ENCODE assay signal across 11 mouse cellular contexts in genomic region chr3:83783716-83784469, GRCm38 (mm10). TPM values are rescaled to one million over a fixed set of nuclear protein-coding genes. Genes with fewer than 3 reads are reported as not detected.
A peak's percentile ranks its signal among the peaks of the same experiment; 100 is the strongest.
DNase-seq lines count a peak whose midpoint lies in the region; ATAC-seq and TF ChIP-seq lines count a peak whose summit lies in the region.
"Had no signal": no experiment of that assay in that cellular context is flagged by ENCODE, and none has a peak within 500 bp of the region (broad histone marks: within the 10 kb centered on the region; RNA-seq: fewer than 3 reads in every experiment).

No protein-coding gene starts in this region.

- H3K27ac ChIP-seq in heart, embryonic 11.5 days (ENCODE audit: low read depth, low read length), result peak overlapping the region; percentile 35; the same call in 1 of the 2 replicates
- no peak overlapping the region for H3K27ac ChIP-seq in heart, adult 2 months
- H3K27ac ChIP-seq in midbrain, embryonic 10.5 days (replicated peaks), result peak overlapping the region; percentile 71
- no peak overlapping the region for H3K27ac ChIP-seq in midbrain, embryonic 14.5 days (replicated peaks; ENCODE audit: low read depth, low read length)
- H3K27ac ChIP-seq in limb, embryonic 14.5 days (replicated peaks; ENCODE audit: low read depth, low read length), result peak overlapping the region; percentile 58

- no peaks in the 10 kb centered on the region for H3K36me3 ChIP-seq in heart, embryonic 11.5 days (ENCODE audit: control insufficient read depth, insufficient read depth, low read length)
- H3K36me3 ChIP-seq in heart, adult 2 months (ENCODE audit: control insufficient read depth, insufficient read depth, low read length), result no peaks in the 10 kb centered on the region
- H3K36me3 ChIP-seq in midbrain, embryonic 10.5 days, result no peaks in the 10 kb centered on the region
- H3K36me3 ChIP-seq in midbrain, embryonic 14.5 days (ENCODE audit: control insufficient read depth, insufficient read depth, low read length), result no peaks in the 10 kb centered on the region
- no peaks in the 10 kb centered on the region for H3K36me3 ChIP-seq in limb, embryonic 14.5 days (ENCODE audit: control insufficient read depth, insufficient read depth, low read length)

- ATAC-seq in heart, embryonic 11.5 days (replicated peaks; ENCODE audit: insufficient number of reproducible peaks, low FRiP score, low TSS enrichment), result 0 out of 2 replicates have a peak, but pooled peaks have one; percentile 42
- ATAC-seq in midbrain, embryonic 14.5 days (ENCODE audit: low FRiP score, low TSS enrichment), result no peak
- ATAC-seq in limb, embryonic 14.5 days (ENCODE audit: low FRiP score, low read depth), result peak; percentile 53; the same call in 1 of the 2 replicates
- ATAC-seq: CD4-positive, CD25-positive, alpha-beta regulatory T cell, adult 4 months had no signal

- peak overlapping the region; percentile 49; the same call in 1 of the 2 replicates for H3K9ac ChIP-seq in heart, embryonic 11.5 days (ENCODE audit: low read depth, low read length)
- no peak overlapping the region for H3K9ac ChIP-seq in heart, adult 2 months (ENCODE audit: low read depth, low read length)
- no peak overlapping the region for H3K9ac ChIP-seq in midbrain, embryonic 14.5 days (replicated peaks; ENCODE audit: low read length)
- no peak overlapping the region for H3K9ac ChIP-seq in limb, embryonic 14.5 days (ENCODE audit: low read depth, low read length, severe bottlenecking)

- no peak overlapping the region for H3K4me3 ChIP-seq in heart, embryonic 11.5 days (ENCODE audit: low read depth, low read length)
- no peak overlapping the region for H3K4me3 ChIP-seq in heart, adult 2 months
- H3K4me3 ChIP-seq in midbrain, embryonic 10.5 days, result peak overlapping the region; percentile 12; the same call in 1 of the 2 replicates
- H3K4me3 ChIP-seq in midbrain, embryonic 14.5 days (replicated peaks; ENCODE audit: low read depth, low read length), result no peak overlapping the region
- no peak overlapping the region for H3K4me3 ChIP-seq in limb, embryonic 14.5 days (replicated peaks; ENCODE audit: low read length)

- no peaks in the 10 kb centered on the region for H3K79me2 ChIP-seq in heart, adult 2 months (replicated peaks; ENCODE audit: control insufficient read depth, insufficient read depth, low read length)

- no peak for TF ChIP-seq POLR2A in heart, adult 2 months (IDR thresholded peaks at IDR 0.05; ENCODE audit: insufficient read depth, low read depth, low read length)
- TF ChIP-seq POLR2A in limb, embryonic 14.5 days (IDR thresholded peaks at IDR 0.05; ENCODE audit: borderline replicate concordance, extremely low read depth, insufficient read depth, insufficient read length), result no peak

- DNase-seq in heart, adult 2 months, result no peak
- DNase-seq in midbrain, embryonic 10.5 days (ENCODE audit: low spot score), result peak; percentile 38
- DNase-seq in midbrain, embryonic 14.5 days, result no peak
- no peak for DNase-seq in limb, embryonic 14.5 days (ENCODE audit: low spot score)
- no peak for DNase-seq in adrenal gland, postnatal 36 days
- no peak for DNase-seq in adrenal gland, adult (ENCODE audit: inconsistent age in 2 of 2, low spot score in 1 of 2)
- DNase-seq in liver, result no peak
- DNase-seq: cerebellum, adult 11-12 months; lung, postnatal 10 days had no signal

- intact Hi-C loops in heart, adult 2 months (cut with DNase I), result no loop called here

- H3K27me3 ChIP-seq in heart, embryonic 11.5 days (ENCODE audit: control insufficient read depth, insufficient read depth, low read length), result peaks cover 9% of the 10 kb centered on the region
- H3K27me3 ChIP-seq in heart, adult 2 months (ENCODE audit: control insufficient read depth, insufficient read depth, low read length), result no peaks in the 10 kb centered on the region
- H3K27me3 ChIP-seq in midbrain, embryonic 10.5 days (ENCODE audit: low read depth, poor library complexity, severe bottlenecking), result peaks cover 14% of the 10 kb centered on the region
- H3K27me3 ChIP-seq in midbrain, embryonic 14.5 days (ENCODE audit: control insufficient read depth, insufficient read depth, low read length), result peaks cover 6% of the 10 kb centered on the region; the same call in 1 of the 2 replicates
- H3K27me3 ChIP-seq in limb, embryonic 14.5 days (ENCODE audit: control insufficient read depth, insufficient read depth, low read length), result no peaks in the 10 kb centered on the region

- peaks cover 7% of the 10 kb centered on the region; the same call in 1 of the 2 replicates for H3K4me1 ChIP-seq in heart, embryonic 11.5 days (ENCODE audit: control insufficient read depth, insufficient read depth, low read length)
- no peaks in the 10 kb centered on the region for H3K4me1 ChIP-seq in heart, adult 2 months (ENCODE audit: control insufficient read depth, insufficient read depth, low read length)
- H3K4me1 ChIP-seq in midbrain, embryonic 10.5 days, result peaks cover 32% of the 10 kb centered on the region
- 0 out of 2 replicates have a peak, but pooled peaks cover 3% of the 10 kb centered on the region for H3K4me1 ChIP-seq in midbrain, embryonic 14.5 days (ENCODE audit: control insufficient read depth, insufficient read depth, low read length)
- H3K4me1 ChIP-seq in limb, embryonic 14.5 days (ENCODE audit: control insufficient read depth, insufficient read depth, low read length), result peaks cover 19% of the 10 kb centered on the region

- peaks cover 3% of the 10 kb centered on the region; the same call in 1 of the 2 replicates for H3K9me3 ChIP-seq in heart, embryonic 11.5 days (replicated peaks; ENCODE audit: control insufficient read depth, low read length)
- H3K9me3 ChIP-seq in midbrain, embryonic 10.5 days (replicated peaks), result 0 out of 2 replicates have a peak, but pooled peaks cover 5% of the 10 kb centered on the region
- H3K9me3 ChIP-seq in midbrain, embryonic 14.5 days (ENCODE audit: control insufficient read depth, low read length), result no peaks in the 10 kb centered on the region
- H3K9me3 ChIP-seq in limb, embryonic 14.5 days (ENCODE audit: control insufficient read depth, low read length), result no peaks in the 10 kb centered on the region

- WGBS in heart, embryonic 11.5 days (ENCODE audit: insufficient replicate concordance), result 32% methylated on average over 11 of the region's 11 CpGs
- 63% methylated on average over 11 of the region's 11 CpGs for WGBS in heart, adult 2 months
- 14% methylated on average over 11 of the region's 11 CpGs for WGBS in midbrain, embryonic 10.5 days
- 18% methylated on average over 11 of the region's 11 CpGs for WGBS in midbrain, embryonic 14.5 days
- WGBS in limb, embryonic 14.5 days, result 4% methylated on average over 11 of the region's 11 CpGs

- H3K4me2 ChIP-seq in heart, embryonic 11.5 days, result peak overlapping the region; percentile 24
- no peak overlapping the region for H3K4me2 ChIP-seq in midbrain, embryonic 14.5 days (ENCODE audit: low read length)
- H3K4me2 ChIP-seq in limb, embryonic 14.5 days (replicated peaks; ENCODE audit: low read depth, low read length, severe bottlenecking), result peak overlapping the region; percentile 31

- TF ChIP-seq EP300 in heart, adult 2 months (IDR thresholded peaks at IDR 0.05; ENCODE audit: insufficient read depth, low read depth, low read length), result no peak

- TF ChIP-seq CTCF in heart, adult 2 months (IDR thresholded peaks at IDR 0.05), result no peak

RNA-seq across cellular contexts. Expression of gene Sfrp2, which starts 17.8 kb away (rescaled TPM):
- 32.6 and 34.2 TPM in 2 replicates for polyA plus RNA-seq in heart, embryonic 11.5 days (2014; fragmentation: Nextera tagmentation; extraction: Ambion mirVana)
- 1 to 10 TPM; 3.2 to 4.9 TPM for total RNA-seq in heart, adult 2 months (2021)
- polyA plus RNA-seq in heart, adult 2 months (2012; rRNA removed), result 13.4 and 20.2 TPM in 2 replicates
- 129 and 187 TPM in 2 replicates for polyA plus RNA-seq in midbrain, embryonic 10.5 days (2016; fragmentation: Nextera tagmentation; extraction: Ambion mirVana)
- 37.6 and 41.3 TPM in 2 replicates for polyA plus RNA-seq in midbrain, embryonic 14.5 days (2014; fragmentation: Nextera tagmentation; extraction: Ambion mirVana)
- polyA plus RNA-seq in limb, embryonic 14.5 days (2012; rRNA removed), result 446 and 655 TPM in 2 replicates
- polyA plus RNA-seq in limb, embryonic 14.5 days (2014; fragmentation: Nextera tagmentation; extraction: Ambion mirVana), result 328 and 398 TPM in 2 replicates
- 10 to 100 TPM in 1 of 2 experiments, 1 to 10 TPM in 1; 7.3 to 11.3 TPM for total RNA-seq in adrenal gland, postnatal 36 days (2021)

RNA-seq across cellular contexts. Expression of gene Tlr2, which starts 57.7 kb away (rescaled TPM):
- polyA plus RNA-seq in heart, embryonic 11.5 days (2014; fragmentation: Nextera tagmentation; extraction: Ambion mirVana), result 2.3 and 2.6 TPM in 2 replicates
- 1 to 10 TPM; 2.0 to 2.6 TPM for total RNA-seq in heart, adult 2 months (2021)
- 1.4 and 2.6 TPM in 2 replicates for polyA plus RNA-seq in heart, adult 2 months (2012; rRNA removed)
- polyA plus RNA-seq in midbrain, embryonic 10.5 days (2016; fragmentation: Nextera tagmentation; extraction: Ambion mirVana), result 1.1 and 1.6 TPM in 2 replicates
- 0.42 and 1.6 TPM in 2 replicates for polyA plus RNA-seq in midbrain, embryonic 14.5 days (2014; fragmentation: Nextera tagmentation; extraction: Ambion mirVana)
- polyA plus RNA-seq in limb, embryonic 14.5 days (2012; rRNA removed), result 5.6 and 6.1 TPM in 2 replicates
- 10.3 and 11.3 TPM in 2 replicates for polyA plus RNA-seq in limb, embryonic 14.5 days (2014; fragmentation: Nextera tagmentation; extraction: Ambion mirVana)
- 1 to 10 TPM; 3.4 to 3.8 TPM for total RNA-seq in adrenal gland, postnatal 36 days (2021)

Comparison
In these comparisons a context has a peak if more than half of its experiments do, and no peak if none do; other contexts are left out.
1. H3K27ac ChIP-seq: peak in heart, embryonic 11.5 days (single experiment), midbrain, embryonic 10.5 days (single experiment) and limb, embryonic 14.5 days (single experiment); none in heart, adult 2 months (single experiment) and midbrain, embryonic 14.5 days (single experiment).